Mouse (Mus musculus) adrenal gland, adult (tissue): Measurements from ENCODE around the gene Clic1.
"Not testable (repeated sequence)": the region's sequence is repeated elsewhere in the genome, so short reads cannot be mapped to it uniquely, and the experiment has no call there.

Source experiments
- DNase-seq, 2 experiments: peaks; one replicate each; pipeline ENCODE4 v3.0.0; 2022 to 2023; ENCODE audit warnings: low spot score in 1 of 2; ENCODE audit not compliant: inconsistent age in 2 of 2

Clic1 gene

GRCm38 (mm10) chr17:35020551-35020950, 29.2 kb upstream of the Clic1 start:
- DNase-seq = no peak

DNA sequence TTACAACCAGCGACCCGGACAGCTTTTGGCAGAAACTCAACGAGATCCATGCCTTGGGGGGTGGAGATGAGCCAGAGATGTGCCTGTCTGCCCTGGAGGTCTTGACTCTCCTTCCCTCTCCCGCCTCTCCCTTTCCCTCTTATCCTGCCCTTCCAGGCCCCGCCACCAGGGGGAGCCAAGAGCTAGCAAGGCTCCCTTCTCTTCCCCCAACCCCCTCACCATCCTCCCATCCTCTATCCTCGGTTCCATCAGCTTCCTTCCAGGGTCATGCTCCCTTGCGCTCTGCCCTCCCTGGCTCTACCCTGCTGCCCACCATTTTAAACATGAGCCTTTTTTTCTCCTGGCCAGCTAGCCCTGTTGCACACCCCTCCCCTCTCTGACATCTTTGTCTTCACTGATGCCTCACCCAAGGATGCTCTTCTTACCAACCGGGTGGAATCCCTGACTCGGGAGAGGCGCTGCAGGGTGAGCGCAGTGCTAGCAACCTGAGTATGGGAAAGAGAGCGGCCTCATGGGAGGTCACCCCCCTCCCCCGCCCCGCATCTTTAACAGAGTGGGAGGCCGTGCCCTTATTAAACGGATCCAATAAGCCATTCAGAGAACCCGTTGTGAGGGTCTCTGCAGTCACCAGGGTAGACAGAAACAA, 28.5 kb upstream of the Clic1 start:
- peak; percentile 84 to 95 for DNase-seq

DNA sequence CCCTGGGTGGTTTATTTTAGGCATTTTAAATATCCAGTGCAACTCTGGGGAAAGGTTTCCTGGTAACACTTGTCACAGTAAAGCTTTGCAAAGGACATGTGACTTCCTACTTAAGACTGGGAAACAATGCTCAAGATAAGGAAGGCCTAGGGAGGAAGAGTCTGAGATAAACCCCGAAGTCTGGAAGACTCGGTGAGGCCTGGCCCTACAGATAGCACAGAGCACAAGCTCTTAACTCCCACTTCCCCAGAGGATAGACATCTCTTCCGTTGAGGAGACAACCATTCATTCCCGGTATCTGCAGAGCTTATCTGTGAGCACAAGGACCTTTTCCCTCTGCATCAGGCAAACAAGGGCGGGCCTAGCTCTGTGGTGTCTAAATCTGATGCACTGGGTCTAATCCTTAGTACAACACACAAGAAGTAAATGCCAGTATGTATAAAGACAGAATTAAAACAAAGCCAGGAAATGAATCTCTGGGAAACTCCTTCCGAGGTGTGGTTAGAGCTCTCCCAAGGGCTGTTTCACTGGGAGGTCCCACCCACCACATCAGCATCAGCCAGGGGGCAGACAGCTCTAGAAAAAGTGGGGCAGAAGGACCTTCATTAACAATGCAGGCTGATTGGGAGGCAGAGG, 27.8 kb upstream of the Clic1 start:
- DNase-seq = peak in 1 of 2 experiments; percentile 46

- DNase-seq = no peak
Observed at GRCm38 (mm10) chr17:35022541-35023060, 27.2 kb upstream of the Clic1 start.

- DNase-seq = no peak
Observed at GRCm38 (mm10) chr17:35023221-35023620, 26.5 kb upstream of the Clic1 start.

GRCm38 (mm10) chr17:35023756-35024155, 26.0 kb upstream of the Clic1 start:
- DNase-seq = no peak

- DNase-seq = no peak
Observed at GRCm38 (mm10) chr17:35024261-35024660, 25.5 kb upstream of the Clic1 start.

GRCm38 (mm10) chr17:35024691-35025488, 24.9 kb upstream of the Clic1 start:
- no peak for DNase-seq

GRCm38 (mm10) chr17:35026206-35026605, 23.6 kb upstream of the Clic1 start:
- DNase-seq = no peak

DNA sequence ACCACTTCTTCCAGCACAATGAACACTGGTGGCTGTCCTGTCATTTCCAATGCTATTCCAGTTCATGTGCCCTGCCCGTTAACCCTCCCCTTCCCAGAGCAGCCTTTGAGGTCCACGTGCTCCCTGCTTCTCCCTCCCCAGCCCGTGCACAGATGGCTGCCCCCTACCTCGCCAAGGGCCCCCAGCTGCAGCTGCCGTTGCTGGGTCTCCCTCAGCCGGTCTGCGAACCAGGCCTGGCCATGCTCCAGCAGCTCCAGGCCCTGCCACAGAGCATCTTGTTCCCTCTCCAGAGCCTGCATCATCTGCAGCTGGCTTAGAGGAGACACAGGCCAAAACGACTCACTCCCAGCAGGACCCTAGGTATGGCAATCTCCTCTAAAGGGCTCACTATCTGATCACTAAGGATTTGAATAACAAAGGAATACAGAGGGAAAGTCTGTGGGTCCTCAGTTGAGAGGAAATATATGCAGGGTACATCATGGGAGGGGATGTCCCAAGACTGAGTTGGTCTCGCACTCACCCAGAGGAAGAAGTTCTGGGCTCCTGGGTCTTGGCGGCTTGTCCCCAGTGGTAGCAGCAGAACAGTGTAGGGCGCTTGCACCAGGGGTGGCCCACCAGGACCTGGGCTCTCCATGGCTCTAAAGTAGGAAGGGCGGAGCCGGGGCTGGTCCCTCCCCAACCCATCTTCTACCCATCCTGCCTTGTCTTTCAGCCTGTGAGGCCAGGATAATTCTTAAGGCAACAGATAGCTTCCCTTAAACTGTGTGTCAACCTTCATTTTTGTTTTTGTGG, 22.3 kb upstream of the Clic1 start, which contains the start of gene Sapcd1:
TSS of gene Sapcd1 (minus strand) at position 740 of the 792 bp plus-strand sequence.
- DNase-seq = no peak

DNA sequence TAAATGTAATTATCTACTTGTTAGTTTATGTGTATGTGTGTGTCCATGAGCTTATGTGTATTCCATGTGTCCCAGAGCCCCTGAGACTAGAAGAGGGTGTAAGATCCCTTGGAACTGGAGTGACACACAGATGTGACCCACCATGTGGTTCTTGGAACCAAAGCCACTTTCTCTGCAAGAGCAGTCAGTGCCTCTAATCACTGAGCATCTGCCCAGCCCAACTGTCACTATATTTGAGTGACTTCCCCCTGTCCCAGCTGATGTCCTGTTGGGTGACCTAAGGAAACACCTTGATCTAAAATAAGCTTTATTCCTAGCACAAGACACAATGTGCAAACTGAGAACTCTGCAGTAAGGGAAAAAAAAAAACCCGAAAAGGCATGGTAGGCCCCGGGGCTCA, 21.5 kb upstream of the Clic1 start:
- no peak for DNase-seq

GRCm38 (mm10) chr17:35029691-35030532, 19.9 kb upstream of the Clic1 start:
- peak in 1 of 2 experiments; percentile 55 for DNase-seq

GRCm38 (mm10) chr17:35031272-35031671, 18.5 kb upstream of the Clic1 start:
- DNase-seq = no peak

- no peak for DNase-seq
Observed at GRCm38 (mm10) chr17:35031880-35032279, 17.9 kb upstream of the Clic1 start.

GRCm38 (mm10) chr17:35032323-35032870, 17.4 kb upstream of the Clic1 start:
- DNase-seq = no peak

DNA sequence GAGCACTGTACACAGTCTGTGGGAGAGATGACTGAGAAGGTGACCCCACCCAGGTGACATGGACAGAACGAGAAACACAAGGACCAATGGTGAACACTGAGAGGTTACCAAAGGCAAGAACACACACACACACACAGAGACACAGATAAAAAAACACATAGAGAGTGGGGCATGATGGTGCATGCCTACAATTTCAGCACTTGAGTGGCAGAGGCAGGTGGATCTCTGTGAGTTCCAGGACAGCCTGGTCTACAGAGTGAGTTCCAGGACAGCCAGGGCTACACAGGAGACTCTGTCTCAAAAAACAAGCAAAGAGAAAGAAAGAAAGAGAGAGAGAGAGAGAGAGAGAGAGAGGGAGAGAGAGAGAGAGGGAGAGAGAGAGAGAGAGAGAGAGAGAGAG, 16.1 kb upstream of the Clic1 start:
- not testable (repeated sequence) for DNase-seq

- DNase-seq = no peak
Observed at GRCm38 (mm10) chr17:35034896-35035295, 14.9 kb upstream of the Clic1 start.

DNA sequence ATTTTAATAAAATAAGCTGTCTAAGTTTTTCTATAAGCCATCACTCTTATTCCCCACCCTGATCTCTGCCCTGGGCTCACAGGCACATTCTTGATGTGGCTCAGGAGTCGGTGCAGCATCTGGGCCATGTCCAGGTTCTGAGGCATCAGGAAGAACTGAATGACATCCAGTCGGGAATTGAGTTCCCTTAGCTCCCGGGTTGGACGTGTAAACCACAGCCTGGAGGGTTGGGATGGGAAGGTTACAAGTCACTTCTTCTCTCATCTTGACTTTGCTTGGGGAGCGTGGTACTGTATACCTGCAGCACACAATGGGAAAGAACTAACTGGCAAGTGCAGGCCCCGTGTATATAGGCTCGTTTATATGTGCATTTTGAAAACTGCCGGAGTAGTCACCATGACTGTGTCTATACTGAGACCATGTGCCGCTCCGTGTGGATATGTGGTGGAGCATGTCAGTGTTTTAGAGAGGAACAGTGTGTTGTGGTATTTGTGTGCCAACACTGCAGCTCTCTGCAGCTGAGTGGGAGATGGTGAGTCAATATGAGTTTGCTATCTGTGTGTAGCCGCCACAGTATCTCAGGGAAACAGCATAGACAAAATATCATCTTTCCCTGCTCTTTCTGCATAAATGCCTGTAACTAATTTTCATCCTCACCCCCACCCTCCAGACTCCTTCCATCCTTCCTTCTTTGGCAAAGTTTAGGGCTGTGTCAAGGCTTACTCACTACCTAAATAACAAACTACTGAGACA, 10.5 kb upstream of the Clic1 start:
- no peak for DNase-seq

DNA sequence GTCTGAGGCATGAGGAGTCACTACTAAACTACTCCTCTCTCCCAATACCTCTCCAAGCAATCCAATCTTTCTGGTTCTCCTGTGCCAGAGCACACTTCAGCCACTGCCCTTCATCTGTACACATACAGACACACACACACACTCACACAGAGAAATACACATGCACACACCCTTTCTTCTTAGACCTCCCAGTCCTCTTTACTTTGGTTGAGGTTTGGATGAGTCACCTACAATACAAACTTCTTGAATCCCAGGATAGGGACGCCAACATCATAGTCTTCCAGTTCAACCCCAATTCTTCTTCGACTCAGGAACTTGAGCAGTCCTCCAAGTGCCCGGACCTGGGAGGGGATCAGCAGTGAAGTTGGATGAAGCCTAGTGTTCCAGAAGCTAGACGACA, 6.0 kb upstream of the Clic1 start:
- DNase-seq = no peak
